Mouse (Mus musculus): ENCODE results near the gene Csf3.

Csf3 gene

GRCm38 (mm10) chr11:98696454-98697216, 4.4 kb upstream of the Csf3 start:
- no peak for DNase-seq (ENCODE audit: low spot score in 2 of 2)

- DNase-seq (ENCODE audit: low spot score in 2 of 2), result no peak
These were observed 3.8 kb upstream of the Csf3 start for GRCm38 (mm10) chr11:98697225-98697624.

GRCm38 (mm10) chr11:98698849-98699640, 2.0 kb upstream of the Csf3 start:
- DNase-seq (ENCODE audit: low spot score in 2 of 2), result no peak

GRCm38 (mm10) chr11:98699911-98700310, 1.2 kb upstream of the Csf3 start:
- peak; percentile 66 to 81 for DNase-seq (ENCODE audit: low spot score in 2 of 2)

- no peak for DNase-seq (ENCODE audit: low spot score in 2 of 2)
These were observed 1.3 kb downstream of the Csf3 start for GRCm38 (mm10) chr11:98702323-98702722.

- no peak for DNase-seq (ENCODE audit: low spot score in 2 of 2)
These were observed 4.0 kb downstream of the Csf3 start for GRCm38 (mm10) chr11:98705021-98705420.

- DNase-seq (ENCODE audit: low spot score in 2 of 2), result no peak
These were observed 6.6 kb downstream of the Csf3 start for GRCm38 (mm10) chr11:98707401-98708281.

- no peak for DNase-seq (ENCODE audit: low spot score in 2 of 2)
These were observed 7.4 kb downstream of the Csf3 start for GRCm38 (mm10) chr11:98708282-98708956.

- no peak for DNase-seq (ENCODE audit: low spot score in 2 of 2)
These were observed 8.1 kb downstream of the Csf3 start for GRCm38 (mm10) chr11:98709001-98709741.

GRCm38 (mm10) chr11:98710416-98711045, 9.5 kb downstream of the Csf3 start:
- DNase-seq (ENCODE audit: low spot score in 2 of 2), result peak; percentile 67 to 84

GRCm38 (mm10) chr11:98711046-98711434, 10.0 kb downstream of the Csf3 start:
- DNase-seq (ENCODE audit: low spot score in 2 of 2), result no peak

GRCm38 (mm10) chr11:98712009-98712408, 10.9 kb downstream of the Csf3 start:
- DNase-seq (ENCODE audit: low spot score in 2 of 2), result peak in 1 of 2 experiments; percentile 47

- DNase-seq (ENCODE audit: low spot score in 2 of 2), result no peak
These were observed 12.6 kb downstream of the Csf3 start for GRCm38 (mm10) chr11:98713703-98714102.

- DNase-seq (ENCODE audit: low spot score in 2 of 2), result no peak
These were observed 14.9 kb downstream of the Csf3 start for GRCm38 (mm10) chr11:98715946-98716345.

- peak; percentile 62 to 87 for DNase-seq (ENCODE audit: low spot score in 2 of 2)
These were observed 16.8 kb downstream of the Csf3 start for GRCm38 (mm10) chr11:98717904-98718303.

- no peak for DNase-seq (ENCODE audit: low spot score in 2 of 2)
These were observed 19.7 kb downstream of the Csf3 start for GRCm38 (mm10) chr11:98720756-98721155.

GRCm38 (mm10) chr11:98721458-98722226, 20.6 kb downstream of the Csf3 start:
- peak in 1 of 2 experiments; percentile 38 for DNase-seq (ENCODE audit: low spot score in 2 of 2)

GRCm38 (mm10) chr11:98723098-98723497, 22.0 kb downstream of the Csf3 start:
- DNase-seq (ENCODE audit: low spot score in 2 of 2), result no peak

- DNase-seq (ENCODE audit: low spot score in 2 of 2), result no peak
These were observed 25.0 kb downstream of the Csf3 start for GRCm38 (mm10) chr11:98725926-98726506.
